Mouse (Mus musculus): ENCODE measurements at regions not wholly inside any gene's neighbourhood (a gene's known extent, or its start where the extent isn't known, plus 50 kb on each side); places are given as distances from the start of the nearest gene placed in this dataset.

DNA sequence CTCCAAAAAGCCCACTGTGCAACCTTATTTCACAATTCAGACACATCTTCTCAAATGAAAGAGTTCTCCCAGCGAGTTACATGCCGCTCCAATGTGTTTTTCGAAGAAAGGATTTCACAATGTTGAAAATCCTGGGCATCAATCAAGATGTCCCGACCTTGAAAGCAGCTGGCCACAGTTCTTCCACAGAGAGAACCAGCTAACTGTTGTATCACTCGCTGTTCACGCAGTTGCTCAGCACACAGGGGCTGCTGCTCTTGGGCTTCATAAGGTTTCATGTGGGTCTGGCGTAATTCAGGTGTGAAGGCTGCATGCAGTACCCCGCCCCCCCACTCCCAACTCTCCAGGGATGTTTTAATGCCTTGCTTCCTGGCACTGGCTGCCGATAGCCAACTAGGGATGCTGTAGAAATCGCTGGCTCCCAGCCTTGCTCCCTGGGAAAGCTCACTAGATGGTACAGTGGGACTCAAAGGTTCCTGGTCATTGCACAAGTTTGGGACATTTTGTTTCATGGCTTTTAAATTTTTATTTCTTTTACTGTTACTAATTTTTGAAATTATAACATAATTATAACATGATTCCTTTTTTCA lies 65.5 kb upstream of the Sash1 start:
- Histone ChIP-seq H3K9ac (ENCODE audit: insufficient read depth, low read depth) (no peak overlapping the region), H3K9me3 (replicated peaks; ENCODE audit: low read length) (no peaks in the 10 kb centered on the region), H3K4me1 (ENCODE audit: control insufficient read depth in 1 of 2, insufficient read depth in 2 of 2) (peaks cover 49 to 85% of the 10 kb centered on the region in 2 experiments), H3K36me3 (replicated peaks in 1 of 2; ENCODE audit: control insufficient read depth in 1 of 2, insufficient read depth in 1 of 2, low read length in 1 of 2) (no peaks in the 10 kb centered on the region), H3K4me2 (ENCODE audit: insufficient read depth, low read depth, poor library complexity, severe bottlenecking) (no peak overlapping the region), H3K27me3 (replicated peaks) (no peaks in the 10 kb centered on the region), H3K4me3 (replicated peaks in 1 of 3; ENCODE audit: low read depth in 2 of 3, low read length in 2 of 3, poor library complexity in 1 of 3) (no peak overlapping the region), H3K79me2 (replicated peaks; ENCODE audit: control insufficient read depth, extremely low read depth, insufficient read depth, poor library complexity, severe bottlenecking) (no peaks in the 10 kb centered on the region), H3K27ac (ENCODE audit: insufficient read depth, low read depth) (no peak overlapping the region)
- TF ChIP-seq USF1 (IDR thresholded peaks at IDR 0.05; ENCODE audit: low read depth, low read length) = no peak
- TF ChIP-seq E2F4 (IDR thresholded peaks at IDR 0.05; ENCODE audit: insufficient replicate concordance, low read depth, low read length) = no peak
- TF ChIP-seq RAD21 (IDR thresholded peaks at IDR 0.05; ENCODE audit: low read depth, low read length) = no peak
- dilution Hi-C loops (cut with MboI; ENCODE audit: extremely low pct_ligation_motif_present, extremely low pct_unique_long_range_greater_than_20kb, low sequenced_read_pairs) = no loop called here
- in situ Hi-C loops (cut with MboI; ENCODE audit: low pct_ligation_motif_present, low pct_unique_long_range_greater_than_20kb, low sequenced_read_pairs) = loop anchor here (5.0 to 25.0 kb wide), 3 partner anchors 34 to 1114 kb away; partner anchors contain the start of gene Zc3h12d
- no peak for DNase-seq (ENCODE audit: extremely low read depth)

DNA sequence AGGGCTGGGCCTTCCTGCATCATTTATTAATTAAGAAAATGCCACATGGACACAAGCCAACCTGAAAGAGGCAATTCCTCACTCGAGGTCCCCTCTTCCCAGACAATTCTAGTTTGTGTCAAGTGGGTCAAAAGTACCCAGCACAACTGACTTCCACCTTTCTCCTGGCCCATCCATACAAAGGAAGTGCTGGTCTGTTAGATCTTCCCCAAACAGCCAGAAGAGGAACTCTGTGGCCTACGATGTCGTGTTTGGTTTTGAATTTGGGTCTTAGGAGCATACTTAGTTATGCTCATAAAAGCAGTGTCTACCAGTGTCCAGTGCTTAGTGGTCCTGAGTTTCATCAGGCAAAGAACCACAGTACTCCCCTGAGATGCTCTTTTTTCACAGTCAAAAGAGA lies 62.4 kb upstream of the Sash1 start:
- 0 out of 2 replicates have a peak overlapping the region, but pooled peaks have one; percentile 11 for H3K27ac ChIP-seq (ENCODE audit: insufficient read depth, low read depth)
- no peaks in the 10 kb centered on the region for H3K79me2 ChIP-seq (replicated peaks; ENCODE audit: control insufficient read depth, extremely low read depth, insufficient read depth, poor library complexity, severe bottlenecking)
- dilution Hi-C loops (cut with MboI; ENCODE audit: extremely low pct_ligation_motif_present, extremely low pct_unique_long_range_greater_than_20kb, low sequenced_read_pairs) = no loop called here
- H3K9ac ChIP-seq (ENCODE audit: insufficient read depth, low read depth) = no peak overlapping the region
- H3K4me2 ChIP-seq (ENCODE audit: insufficient read depth, low read depth, poor library complexity, severe bottlenecking) = no peak overlapping the region
- H3K4me1 ChIP-seq (ENCODE audit: control insufficient read depth in 1 of 2, insufficient read depth in 2 of 2) = peaks cover 32 to 72% of the 10 kb centered on the region in 2 experiments
- TF ChIP-seq IRF4 (IDR thresholded peaks at IDR 0.05; ENCODE audit: low read depth, low read length) = no peak
- TF ChIP-seq PAX5 (IDR thresholded peaks at IDR 0.05; ENCODE audit: low read length) = no peak
- TF ChIP-seq ZKSCAN1 (IDR thresholded peaks at IDR 0.05; ENCODE audit: borderline replicate concordance, low read depth, low read length) = no peak
- no peak for TF ChIP-seq USF1 (IDR thresholded peaks at IDR 0.05; ENCODE audit: low read depth, low read length)
- TF ChIP-seq RCOR1 (conservative IDR thresholded peaks at IDR 0.05; ENCODE audit: low read depth, low read length) = no peak
- no peak for TF ChIP-seq MAX (IDR thresholded peaks at IDR 0.05; ENCODE audit: low read length)
- TF ChIP-seq ZC3H11A (IDR thresholded peaks at IDR 0.05; ENCODE audit: low read depth, low read length) = no peak
- no peak for TF ChIP-seq JUND (conservative IDR thresholded peaks at IDR 0.05; ENCODE audit: low read depth, low read length)
- no peak for TF ChIP-seq ZMIZ1 (IDR thresholded peaks at IDR 0.05; ENCODE audit: low read depth, low read length)
- no peak for TF ChIP-seq MYC (IDR thresholded peaks at IDR 0.05; ENCODE audit: low read depth, low read length)
- TF ChIP-seq HCFC1 (IDR thresholded peaks at IDR 0.05; ENCODE audit: low read depth, low read length) = no peak
- no peak for TF ChIP-seq POLR2AphosphoS2 (IDR thresholded peaks at IDR 0.05; ENCODE audit: low read depth, low read length)
- DNase-seq (ENCODE audit: extremely low read depth) = no peak
- H3K36me3 ChIP-seq (replicated peaks in 1 of 2; ENCODE audit: control insufficient read depth in 1 of 2, insufficient read depth in 1 of 2, low read length in 1 of 2) = peaks cover 0 to 2% of the 10 kb centered on the region in 2 experiments
- no peaks in the 10 kb centered on the region for H3K9me3 ChIP-seq (replicated peaks; ENCODE audit: low read length)
- in situ Hi-C loops (cut with MboI; ENCODE audit: low pct_ligation_motif_present, low pct_unique_long_range_greater_than_20kb, low sequenced_read_pairs) = no loop called here
- no peak overlapping the region for H3K4me3 ChIP-seq (replicated peaks in 1 of 3; ENCODE audit: low read depth in 2 of 3, low read length in 2 of 3, poor library complexity in 1 of 3)
- H3K27me3 ChIP-seq (replicated peaks) = no peaks in the 10 kb centered on the region

All from CH12.LX (cell line).